ENCODE assay signal across 22 mouse cellular contexts in genomic region chr3:90263121-90263771, GRCm38 (mm10). TPM values are rescaled to one million over a fixed set of nuclear protein-coding genes. Genes with fewer than 3 reads are reported as not detected.
"Had no signal": no experiment of that assay in that cellular context is flagged by ENCODE, and none has a peak within 500 bp of the region (broad histone marks: within the 10 kb centered on the region; RNA-seq: fewer than 3 reads in every experiment).

No protein-coding gene starts in this region.

- DNase-seq: kidney, adult 18-20 months; kidney, adult 9 months; kidney, postnatal 14 days; kidney, postnatal 4 days; left cerebral cortex, postnatal 4 days; liver, postnatal 0 days; lung, embryonic 14.5 days; thymus, postnatal 25 days had no signal

- H3K9me3 ChIP-seq: limb, embryonic 12.5 days; limb, embryonic 15.5 days; neural tube, embryonic 13.5 days; stomach, embryonic 15.5 days had no signal

- H3K27ac ChIP-seq: limb, embryonic 12.5 days; limb, embryonic 15.5 days; liver, embryonic 14.5 days; neural tube, embryonic 13.5 days; stomach, embryonic 15.5 days had no signal

- H3K9ac ChIP-seq: limb, embryonic 12.5 days; limb, embryonic 15.5 days; liver, embryonic 14.5 days; liver, postnatal 0 days; lung, embryonic 14.5 days; neural tube, embryonic 13.5 days; stomach, embryonic 15.5 days had no signal

- H3K4me3 ChIP-seq: limb, embryonic 12.5 days; limb, embryonic 15.5 days; myocyte; neural tube, embryonic 13.5 days; stomach, embryonic 15.5 days had no signal

- H3K27me3 ChIP-seq: limb, embryonic 12.5 days; limb, embryonic 15.5 days; neural tube, embryonic 13.5 days; stomach, embryonic 15.5 days had no signal

- ATAC-seq: liver, postnatal 0 days; lung, postnatal 0 days; midbrain, embryonic 16.5 days had no signal

- H3K4me2 ChIP-seq: limb, embryonic 12.5 days; limb, embryonic 15.5 days; liver, embryonic 11.5 days; lung, embryonic 14.5 days; midbrain, embryonic 11.5 days; neural tube, embryonic 13.5 days; stomach, embryonic 15.5 days had no signal

RNA-seq across cellular contexts. Expression of gene Creb3l4, which starts 19.9 kb away (rescaled TPM):
- total RNA-seq: layer of hippocampus, postnatal 14 days; megakaryocyte-erythroid progenitor cell, adult 5-6 weeks; monocyte, adult 5-6 weeks; neutrophil, adult 5-6 weeks had no signal
